Mouse (Mus musculus) kidney, adult 11 months (tissue): ENCODE data around the gene Olfr643.

Source experiments
- DNase-seq: peaks from one replicate; pipeline ENCODE4 v3.0.0; 2022

The Olfr643 gene

DNA sequence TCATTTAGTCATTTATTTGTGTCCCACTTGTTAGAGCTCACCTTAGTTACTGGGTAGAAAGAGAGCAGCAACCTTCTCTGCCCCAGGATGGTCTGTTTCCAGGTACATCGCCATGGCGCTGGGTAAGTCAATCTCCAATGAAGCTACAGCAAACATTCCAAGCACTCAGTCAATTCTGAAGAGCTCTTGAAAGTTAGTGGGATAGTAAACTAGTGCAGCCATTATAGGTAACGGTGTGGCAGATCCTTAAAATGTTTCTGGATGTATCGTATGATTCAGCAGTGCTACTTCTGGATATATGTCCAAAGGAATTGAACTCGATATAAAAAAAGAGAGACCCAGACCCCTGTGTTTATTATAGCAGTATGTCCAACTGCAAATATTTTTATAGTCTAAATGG lies at the start of gene Olfr643:
Gene Olfr643 (minus strand): TSS at position 101 of the 400 bp plus-strand sequence.
- no peak for DNase-seq

GRCm38 (mm10) chr7:104183292-104183691 lies 46.1 kb upstream of the Olfr643 start, which contains the start of gene Olfr648:
Gene Olfr648 (minus strand): TSS chr7:104183392.
- DNase-seq, result no peak

- no peak for DNase-seq
These were observed 41.9 kb upstream of the Olfr643 start for GRCm38 (mm10) chr7:104179074-104179473.

DNA sequence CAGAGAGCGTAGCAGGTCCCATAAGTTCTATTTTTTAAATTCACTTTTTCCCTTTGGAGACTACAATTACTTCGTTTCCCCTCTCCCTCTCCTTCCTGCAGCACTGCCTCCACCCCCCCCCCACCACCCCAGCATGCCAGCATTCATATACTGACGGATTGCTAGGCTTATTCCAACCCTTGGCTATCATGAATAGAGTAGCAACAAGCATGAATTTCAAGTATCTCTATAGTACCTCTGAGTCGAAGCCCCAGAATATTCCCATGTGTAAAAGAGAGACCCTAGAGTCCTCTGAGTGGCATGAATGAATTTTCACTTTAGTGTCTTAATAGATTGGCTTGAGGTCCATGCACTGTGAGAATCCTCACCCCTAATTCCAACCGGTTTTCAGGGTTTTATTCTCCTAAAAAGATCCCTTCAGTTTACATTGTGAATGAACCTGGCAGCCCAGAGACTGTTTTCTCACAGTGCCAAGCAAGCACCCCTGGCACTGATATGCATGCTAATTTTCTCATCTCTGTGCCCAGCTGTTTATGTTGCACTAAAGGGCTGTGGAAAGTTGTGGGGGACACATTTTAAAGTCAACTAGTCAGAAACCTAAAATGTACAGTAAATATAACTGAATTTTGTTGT lies 41.3 kb upstream of the Olfr643 start:
- no peak for DNase-seq

DNA sequence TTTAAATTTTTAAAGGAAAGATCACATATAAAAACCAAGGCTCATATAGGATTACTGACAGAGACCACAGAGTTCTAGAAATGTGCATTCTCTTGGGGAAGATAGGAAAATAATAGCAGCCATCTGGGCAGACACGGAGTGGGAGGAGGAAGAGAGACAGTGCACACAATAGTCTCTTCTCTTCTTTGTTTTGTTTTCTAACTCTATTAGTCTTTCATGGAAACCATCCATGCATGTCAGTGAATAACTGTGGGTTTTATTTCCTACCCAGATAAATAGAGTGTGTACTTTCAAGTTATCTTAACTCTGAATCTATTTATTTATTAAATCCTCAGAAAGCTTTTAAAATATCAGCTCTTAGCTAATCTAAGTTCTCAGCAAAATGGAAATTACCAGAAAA lies 37.9 kb upstream of the Olfr643 start:
- DNase-seq, result no peak

- no peak for DNase-seq
These were observed 32.5 kb upstream of the Olfr643 start for GRCm38 (mm10) chr7:104169634-104170204.

DNA sequence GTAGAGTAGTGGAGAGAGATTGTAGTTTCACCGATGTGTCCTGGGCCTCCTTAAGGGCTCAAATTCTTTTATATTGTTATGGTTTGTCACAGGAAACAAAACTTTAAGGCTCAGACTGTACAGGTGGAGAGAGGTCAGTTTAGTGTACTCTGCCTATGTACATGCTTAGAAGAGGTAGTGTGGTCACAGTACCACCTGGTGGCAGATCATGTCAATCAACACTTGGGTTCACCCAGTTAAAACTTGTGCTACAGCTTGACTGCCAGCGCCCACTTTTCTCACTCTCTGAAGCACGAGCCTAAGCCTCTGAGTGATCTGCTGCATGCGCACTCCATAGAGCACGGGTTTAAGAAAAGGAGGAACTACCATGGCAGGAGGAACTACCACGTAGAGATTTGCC lies 29.9 kb upstream of the Olfr643 start:
- no peak for DNase-seq

DNA sequence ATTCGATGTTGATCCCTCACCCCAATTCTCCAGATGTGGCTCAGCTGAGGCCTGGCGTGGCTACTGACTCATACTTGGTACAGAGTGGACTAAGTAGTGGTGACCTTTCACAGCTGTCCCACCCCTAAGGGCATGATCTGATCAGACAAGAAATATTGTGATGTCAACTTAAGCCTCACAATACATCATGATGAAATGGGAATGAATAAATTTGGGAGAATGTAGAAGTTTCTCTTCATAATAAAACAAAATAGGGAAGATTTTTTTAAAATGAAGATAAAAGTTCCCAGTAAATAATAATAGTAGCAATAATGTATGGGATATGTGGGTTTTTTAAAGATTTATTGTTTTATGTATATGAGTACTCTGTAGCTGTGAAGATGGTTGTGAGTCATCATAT lies 13.3 kb upstream of the Olfr643 start, which contains the start of gene Ubqlnl:
Gene Ubqlnl (minus strand): TSS at position 101 of the 400 bp plus-strand sequence.
- DNase-seq, result no peak

DNA sequence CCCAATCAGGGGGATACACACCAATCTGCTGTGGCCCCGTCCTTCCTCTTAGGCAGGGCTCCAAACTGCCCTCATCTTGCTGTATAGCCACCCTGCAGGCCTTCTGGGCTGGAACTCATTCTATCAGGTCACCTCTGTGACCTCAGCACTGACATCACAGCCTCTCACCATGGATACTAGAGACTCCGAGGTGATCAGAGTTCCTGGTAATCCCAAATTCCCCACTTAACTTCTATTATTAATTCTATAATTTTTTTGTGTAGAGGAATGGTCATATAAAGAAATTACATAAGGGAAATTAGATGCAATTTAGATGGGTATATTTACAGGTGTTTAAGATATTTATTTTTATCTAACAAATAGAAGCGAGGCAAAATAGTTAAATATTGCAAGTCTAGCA lies 6.0 kb upstream of the Olfr643 start, which contains the start of gene Ubqln3:
Gene Ubqln3 (minus strand): TSS at position 101 of the 400 bp plus-strand sequence.
- no peak for DNase-seq

GRCm38 (mm10) chr7:104129726-104130125 lies 7.5 kb downstream of the Olfr643 start, which contains the start of gene Ubqln5:
Gene Ubqln5 (minus strand): TSS chr7:104129826.
- DNase-seq, result no peak

DNA sequence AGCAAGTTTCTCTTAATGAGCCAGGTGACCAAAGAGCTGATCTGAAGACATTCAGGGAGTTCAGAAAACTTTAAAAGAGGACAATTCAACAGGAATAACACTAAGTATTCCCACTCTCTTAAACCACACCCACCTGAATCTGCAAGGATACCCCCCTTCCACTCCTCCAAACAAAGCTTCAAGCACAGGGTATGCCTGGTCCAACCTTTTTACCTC lies 32.5 kb downstream of the Olfr643 start, which contains the start of gene Olfr646:
Gene Olfr646 (plus strand): TSS at position 117 of the 216 bp plus-strand sequence.
- no peak for DNase-seq

DNA sequence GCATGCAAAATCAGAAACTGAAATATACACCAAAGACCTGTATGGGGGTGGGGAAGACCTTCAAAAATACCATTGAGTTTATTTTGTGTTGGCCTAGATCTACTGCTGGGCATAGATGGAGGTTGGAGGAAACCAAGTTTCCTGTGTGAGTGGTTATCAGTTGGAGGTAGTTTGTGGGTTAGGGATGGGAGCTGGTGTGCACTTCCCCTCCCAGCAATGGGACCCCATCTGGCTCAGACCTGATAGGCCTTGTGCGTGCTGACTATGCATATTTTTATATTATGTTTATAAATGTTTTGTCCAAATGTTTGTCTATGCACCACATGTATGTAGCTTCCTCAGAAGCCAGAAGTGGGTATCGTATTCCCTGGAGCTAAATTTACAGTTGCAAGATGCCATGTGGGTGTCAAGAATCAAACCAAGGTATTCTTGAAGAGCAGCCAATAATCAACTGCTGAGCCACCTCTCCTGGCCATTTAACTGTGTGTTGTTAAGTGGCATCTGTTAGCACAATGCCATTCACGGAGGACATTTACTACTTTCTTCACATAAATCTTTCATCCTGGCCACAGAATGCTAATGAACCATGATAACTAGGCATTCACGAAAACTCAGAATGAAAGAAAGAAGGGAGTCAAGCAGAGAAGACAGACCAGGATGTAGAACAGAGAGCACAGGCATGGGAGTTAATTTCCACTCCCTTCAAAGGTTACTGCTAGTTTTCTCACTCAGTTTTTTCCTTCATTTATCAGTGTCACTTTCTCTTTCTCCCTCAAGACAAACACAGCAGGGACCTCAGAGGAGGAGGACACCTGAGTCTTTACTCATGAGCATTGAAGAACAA lies 33.1 kb downstream of the Olfr643 start:
- no peak for DNase-seq

- DNase-seq, result no peak
These were observed 51.8 kb downstream of the Olfr643 start, which contains the start of gene Olfr645 for GRCm38 (mm10) chr7:104085365-104085764. Gene Olfr645 (minus strand): TSS chr7:104085465.

DNA sequence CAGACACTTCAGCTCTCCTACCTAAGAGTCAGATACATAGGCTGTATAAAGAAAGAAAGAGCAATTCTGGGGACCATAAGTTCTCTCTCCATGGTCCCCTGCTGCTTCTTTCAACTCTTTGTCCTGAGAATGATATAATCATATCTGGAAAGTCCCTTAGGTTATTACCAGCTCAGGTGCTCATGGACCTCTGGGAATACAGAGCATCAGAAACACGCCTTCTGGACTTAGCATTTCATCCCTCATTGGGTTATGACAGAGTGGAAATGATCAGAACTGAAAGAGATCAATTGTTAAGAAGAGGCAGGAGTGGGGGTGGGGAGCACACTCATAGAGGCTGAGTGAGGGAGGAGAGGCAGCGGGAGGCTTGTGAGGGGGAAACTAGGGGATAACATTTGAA lies 65.4 kb downstream of the Olfr643 start, which contains the start of gene Olfr644:
Gene Olfr644 (minus strand): TSS at position 101 of the 400 bp plus-strand sequence.
- no peak for DNase-seq

- DNase-seq, result no peak
These were observed 75.9 kb downstream of the Olfr643 start, which contains the start of gene 4930516K23Rik for GRCm38 (mm10) chr7:104061345-104061744. Gene 4930516K23Rik (minus strand): TSS chr7:104061445.

- no peak for DNase-seq
These were observed 78.0 kb downstream of the Olfr643 start for GRCm38 (mm10) chr7:104059215-104059614.

DNA sequence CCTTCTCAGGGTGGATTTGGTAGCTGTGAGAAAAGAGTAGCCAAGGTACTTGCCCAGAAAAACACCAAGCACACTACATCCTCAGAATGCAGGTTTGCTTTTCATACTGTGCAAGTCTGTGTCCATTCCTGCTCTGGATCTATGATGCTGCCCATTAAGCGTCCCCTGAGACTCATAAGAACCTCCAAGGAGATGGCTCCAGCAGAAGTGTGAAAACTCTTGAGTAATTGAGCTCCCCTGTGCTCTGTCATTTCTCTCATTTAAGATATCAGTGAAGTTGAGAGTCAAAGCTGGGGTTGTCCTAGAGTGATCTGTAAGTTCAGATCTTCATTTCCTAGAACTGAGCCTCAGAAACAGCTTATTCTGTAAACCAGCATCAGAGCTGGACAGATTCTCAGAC lies 84.6 kb downstream of the Olfr643 start, which contains the start of gene Olfr642:
Gene Olfr642 (minus strand): TSS at position 101 of the 400 bp plus-strand sequence.
- no peak for DNase-seq

- no peak for DNase-seq
These were observed 86.5 kb downstream of the Olfr643 start for GRCm38 (mm10) chr7:104050745-104051144.

DNA sequence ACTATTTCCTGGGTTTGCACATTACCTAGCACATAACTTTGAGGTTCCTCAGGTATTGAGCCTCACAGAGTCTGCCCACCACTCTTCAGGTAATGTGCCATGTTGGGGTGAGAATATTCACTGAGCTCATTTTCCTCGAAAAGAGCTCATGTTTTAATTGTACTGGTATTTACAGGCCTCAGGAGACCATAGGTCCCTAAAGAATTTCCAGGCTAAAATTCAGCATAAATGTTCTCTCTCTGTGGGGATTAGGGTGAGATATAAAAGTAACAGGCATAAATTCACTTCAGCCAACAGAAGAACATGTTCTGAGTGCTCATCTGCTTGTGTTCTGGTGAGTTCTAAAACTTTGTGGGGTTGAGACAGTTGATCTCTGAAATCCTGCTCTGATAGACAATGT lies 102.1 kb downstream of the Olfr643 start, which contains the start of gene Olfr641:
Gene Olfr641 (plus strand): TSS at position 301 of the 400 bp plus-strand sequence.
- DNase-seq, result no peak

DNA sequence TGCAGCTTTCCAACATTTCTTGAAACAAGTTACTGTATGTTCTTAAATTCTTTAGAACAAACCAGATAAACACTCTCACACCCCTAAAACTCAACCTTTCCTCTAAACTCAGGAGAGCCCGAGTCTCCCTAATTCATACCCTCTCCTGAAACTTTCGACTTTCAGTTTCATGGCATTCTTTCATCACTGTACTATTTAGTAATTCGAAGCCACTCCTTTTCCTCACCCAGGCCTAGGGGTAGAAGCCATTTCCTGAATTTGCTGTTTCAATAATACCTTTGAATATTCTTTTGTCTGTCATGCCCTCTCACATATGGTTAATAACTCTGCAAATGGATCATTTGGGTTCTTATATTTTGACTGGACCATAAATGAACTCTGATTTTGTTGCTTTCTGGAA lies 110.2 kb downstream of the Olfr643 start:
- DNase-seq, result no peak

DNA sequence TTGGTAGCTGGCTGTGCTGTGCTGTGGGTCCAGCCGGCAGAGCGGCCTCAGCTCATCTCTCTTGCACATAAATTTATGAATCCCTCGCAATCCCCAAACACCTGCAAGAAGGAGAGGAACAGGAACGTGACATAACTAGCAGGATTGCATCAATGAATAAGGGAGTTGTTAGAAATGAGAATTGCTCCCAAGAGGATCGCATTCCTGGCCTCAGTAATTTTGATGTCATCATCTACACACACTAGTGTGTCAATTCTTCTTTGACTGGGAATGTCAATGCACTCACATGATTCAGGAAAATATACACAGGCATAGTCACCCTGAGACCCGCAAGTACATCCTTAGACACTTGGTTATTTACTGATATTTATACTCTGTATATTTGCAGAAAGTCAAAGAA lies 111.7 kb downstream of the Olfr643 start, which contains the start of gene Olfr640:
Gene Olfr640 (minus strand): TSS at position 101 of the 400 bp plus-strand sequence.
- no peak for DNase-seq

GRCm38 (mm10) chr7:104021651-104022050 lies 115.6 kb downstream of the Olfr643 start:
- no peak for DNase-seq

DNA sequence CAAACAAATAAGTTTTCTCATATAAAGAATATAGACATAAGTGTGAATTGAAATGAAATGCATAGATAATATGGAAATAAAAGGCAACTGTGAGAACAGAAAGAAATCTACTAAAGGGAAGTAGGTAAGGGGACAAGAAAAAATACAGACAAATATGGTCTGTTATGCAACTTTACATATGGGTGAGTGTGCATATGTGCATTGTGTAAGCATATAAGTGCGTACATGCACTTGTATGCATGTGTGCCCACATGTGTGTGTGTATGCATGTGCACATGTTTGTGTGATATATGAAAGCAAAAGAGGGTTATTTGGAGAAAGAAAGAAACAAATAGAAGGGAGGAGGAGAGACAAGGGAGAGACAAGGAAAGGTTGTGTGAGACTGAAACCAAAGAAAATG lies 118.3 kb downstream of the Olfr643 start:
- DNase-seq, result no peak
